Mouse (Mus musculus) 3134 (cell line): Measurements from ENCODE around the gene Svop.

Experiments used
- DNase-seq: peaks from one replicate; pipeline ENCODE4 v3.0.0-alpha.2; 2011; ENCODE audit warnings: low spot score; ENCODE audit not compliant: insufficient read length; ENCODE audit errors: extremely low read depth

The Svop gene

DNA sequence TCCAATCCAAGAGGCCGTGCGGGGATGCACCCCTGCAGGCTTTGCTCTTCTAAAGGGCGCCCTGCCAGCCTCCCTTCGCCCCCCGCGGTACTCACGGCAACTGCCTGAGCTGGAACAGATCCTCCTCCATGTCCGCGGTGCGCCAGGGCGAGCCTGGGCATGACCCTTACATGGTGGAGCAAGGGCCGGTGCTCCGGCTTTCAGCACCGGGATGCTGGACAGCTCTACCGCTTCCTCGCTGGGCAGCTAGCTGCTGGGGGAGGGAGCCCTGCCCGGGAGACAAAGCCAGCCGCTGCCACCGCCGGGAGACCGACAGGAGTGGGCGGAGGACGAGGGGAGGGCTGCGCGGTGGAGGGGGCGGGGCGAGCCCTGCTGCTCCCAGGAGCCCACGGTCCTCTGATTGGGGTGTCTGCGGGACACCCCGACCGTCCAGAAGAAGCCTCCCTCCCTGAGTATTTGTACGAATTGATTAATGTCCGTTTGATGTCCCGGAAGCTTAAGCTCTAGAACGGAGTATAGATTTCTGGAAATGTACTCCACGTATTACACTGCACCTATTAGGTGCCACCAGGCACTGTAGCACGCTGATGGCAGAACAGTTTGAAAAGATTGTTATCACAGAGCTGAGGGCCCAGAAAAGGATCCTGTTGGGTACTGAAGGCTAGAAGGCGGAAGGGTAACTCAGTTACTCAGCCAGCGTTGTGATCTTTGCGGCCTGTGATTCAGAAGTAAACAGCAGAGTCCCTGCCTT lies at the start of gene Svop:
Gene Svop (minus strand): TSS at position 514 of the 751 bp plus-strand sequence.
- peak; percentile 21 for DNase-seq

DNA sequence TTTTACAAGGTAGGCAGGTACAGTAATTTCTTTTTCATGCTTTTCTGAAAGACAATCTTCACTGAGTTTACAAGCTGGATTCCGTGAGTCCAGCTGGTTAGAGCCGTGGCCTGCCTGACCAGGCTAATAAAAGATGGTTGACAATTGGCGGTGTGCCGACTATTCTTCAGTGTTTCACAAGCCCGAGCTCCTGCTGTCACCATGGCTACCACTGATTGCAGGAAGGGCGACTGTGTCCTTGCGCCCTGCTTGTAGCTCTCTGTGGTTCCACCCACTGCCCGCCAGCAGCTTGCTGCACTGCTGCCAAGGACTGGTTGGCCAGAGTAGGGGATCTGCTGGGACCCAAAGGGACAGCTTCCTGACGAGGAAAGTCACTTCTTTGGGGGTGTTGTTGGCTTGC lies 47.8 kb upstream of the Svop start:
- no peak for DNase-seq

GRCm38 (mm10) chr5:114138277-114139164 lies 47.2 kb upstream of the Svop start:
- no peak for DNase-seq

DNA sequence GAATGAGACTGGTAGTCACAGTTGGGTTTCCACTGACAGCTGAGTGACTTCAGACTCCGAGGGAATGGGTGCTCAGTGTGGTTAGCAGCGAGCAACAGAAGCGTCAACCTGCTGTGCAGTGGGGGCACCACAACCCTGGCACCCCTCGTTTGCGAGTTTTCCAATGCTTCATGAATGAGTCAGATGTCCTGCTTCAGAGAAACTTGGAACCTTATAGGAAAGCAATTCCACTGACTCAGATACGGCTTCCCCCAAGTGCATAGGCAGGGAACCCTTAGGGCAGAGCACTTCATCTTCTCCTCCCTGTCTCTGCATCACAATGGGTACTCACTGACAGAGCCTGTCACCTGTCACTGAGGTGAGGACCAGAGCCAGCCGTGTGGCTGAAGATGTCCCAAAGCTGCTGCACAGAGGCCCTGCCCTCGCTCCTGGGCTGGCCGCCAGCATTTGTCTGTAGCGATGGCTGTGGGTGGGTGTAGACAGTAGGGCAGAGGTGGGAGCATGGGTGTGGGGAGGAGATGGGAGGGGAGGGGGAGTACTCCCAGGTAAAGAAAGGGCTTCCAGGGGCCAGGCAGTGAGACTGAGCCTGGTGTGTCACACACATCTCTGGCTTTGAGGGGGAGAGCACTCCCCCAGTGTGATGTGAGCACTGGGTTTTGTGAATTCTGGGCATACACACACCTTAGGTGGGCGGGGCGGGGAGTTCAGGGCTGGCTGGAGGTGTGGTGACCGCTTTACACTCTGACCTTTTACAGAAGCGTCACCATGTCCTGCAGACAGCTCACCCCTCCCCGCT lies 46.3 kb upstream of the Svop start:
- DNase-seq: no peak

- DNase-seq: no peak
Observed at GRCm38 (mm10) chr5:114135516-114135915, 44.1 kb upstream of the Svop start.

DNA sequence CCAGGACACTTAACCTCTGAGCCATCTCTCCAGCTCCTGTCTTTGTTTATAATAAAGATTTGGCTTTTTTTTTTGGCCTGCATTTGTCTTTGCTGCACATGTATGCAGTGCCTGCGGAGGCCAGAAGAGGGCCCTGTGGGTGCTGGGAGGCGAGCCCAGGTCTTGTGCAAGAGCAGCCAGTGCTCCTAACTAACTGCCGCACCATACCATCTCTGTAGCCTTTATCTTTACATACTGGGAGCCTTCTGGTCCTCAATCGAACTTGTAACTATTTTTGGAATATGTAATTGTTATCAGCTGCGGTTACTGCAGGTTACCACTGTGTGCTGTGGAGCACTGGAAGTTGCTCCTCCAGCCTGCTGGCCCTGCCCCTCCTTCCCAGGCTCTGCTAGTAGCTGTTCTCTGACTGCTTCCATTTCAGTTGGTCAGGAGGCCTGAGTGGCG lies 42.7 kb upstream of the Svop start:
- no peak for DNase-seq

GRCm38 (mm10) chr5:114132841-114133240 lies 41.5 kb upstream of the Svop start:
- DNase-seq: no peak

- DNase-seq: no peak
Observed at GRCm38 (mm10) chr5:114131521-114131840, 40.1 kb upstream of the Svop start.

DNA sequence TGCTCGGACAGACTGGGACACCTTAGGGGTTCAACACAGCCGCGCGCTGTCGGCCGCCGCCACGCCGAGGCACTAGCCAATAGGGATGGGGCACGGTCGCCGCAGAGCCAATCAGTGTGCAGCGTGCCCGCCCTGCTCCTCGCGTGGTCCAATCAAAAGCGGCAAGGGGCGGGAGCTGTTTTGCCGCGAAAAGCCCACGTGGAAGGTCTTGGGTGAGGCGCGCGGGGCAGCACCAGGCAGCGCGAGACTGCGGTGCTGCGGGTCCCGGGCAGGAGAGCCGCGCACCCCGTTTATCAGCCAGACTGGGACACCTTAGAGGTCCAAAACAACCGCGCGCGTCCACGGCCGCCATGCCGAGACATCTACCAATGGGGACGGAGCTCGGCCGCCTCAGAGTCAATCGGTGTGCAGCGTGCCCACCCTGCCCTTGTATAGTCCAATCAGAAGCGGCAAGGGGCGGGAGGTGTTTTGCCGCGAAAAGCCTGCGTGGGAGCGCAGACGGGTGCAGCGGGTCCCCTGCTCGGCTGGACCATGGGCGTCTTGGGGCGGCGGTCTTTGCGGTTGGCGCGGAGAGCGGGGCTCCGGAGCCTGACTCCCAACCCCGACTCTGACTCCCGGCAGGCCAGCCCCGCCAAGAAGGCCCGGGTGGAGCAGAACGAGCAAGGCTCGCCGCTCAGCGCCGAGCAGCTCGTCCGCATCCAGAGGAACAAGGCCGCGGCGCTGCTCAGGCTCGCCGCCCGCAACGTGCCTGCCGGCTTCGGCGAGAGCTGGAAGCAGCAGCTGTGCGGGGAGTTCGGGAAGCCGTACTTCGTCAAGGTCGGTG lies 39.5 kb upstream of the Svop start:
- peak; percentile 89 for DNase-seq

GRCm38 (mm10) chr5:114130211-114130605 lies 38.8 kb upstream of the Svop start, which contains the start of gene Ung:
Gene Ung, plus strand, starts transcription at chr5:114130386.
- no peak for DNase-seq

DNA sequence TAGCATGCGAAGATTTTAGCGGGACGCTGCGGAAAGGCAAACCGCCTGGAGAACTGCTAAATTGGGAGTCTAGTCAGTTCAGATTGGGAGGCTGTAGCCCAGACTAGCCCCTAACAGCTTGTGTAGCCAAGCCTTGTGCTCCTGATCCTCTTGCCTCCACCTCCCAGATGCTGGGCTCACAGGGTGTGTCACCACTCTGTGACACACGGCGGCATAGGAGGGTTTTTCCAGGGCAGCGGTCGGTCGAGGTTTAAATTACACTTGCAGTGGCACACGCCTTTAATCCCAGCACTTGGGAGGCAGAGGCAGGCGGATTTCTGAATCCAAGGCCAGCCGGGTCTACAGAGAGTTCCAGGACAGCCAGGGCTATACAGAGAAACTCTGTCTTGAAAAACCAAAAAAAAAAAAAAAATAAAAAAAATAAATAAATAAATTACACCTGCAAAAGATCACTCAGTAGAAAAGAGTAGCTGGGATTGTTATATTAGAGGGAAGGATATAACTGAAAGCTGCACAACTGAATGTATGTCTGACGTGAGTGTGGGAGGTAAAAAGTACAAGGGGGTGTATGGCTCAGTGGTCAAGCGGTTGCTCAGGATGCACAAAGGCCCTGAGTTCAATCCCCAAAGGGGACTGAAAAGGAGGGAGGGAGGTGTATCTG lies 38.3 kb upstream of the Svop start:
- no peak for DNase-seq

DNA sequence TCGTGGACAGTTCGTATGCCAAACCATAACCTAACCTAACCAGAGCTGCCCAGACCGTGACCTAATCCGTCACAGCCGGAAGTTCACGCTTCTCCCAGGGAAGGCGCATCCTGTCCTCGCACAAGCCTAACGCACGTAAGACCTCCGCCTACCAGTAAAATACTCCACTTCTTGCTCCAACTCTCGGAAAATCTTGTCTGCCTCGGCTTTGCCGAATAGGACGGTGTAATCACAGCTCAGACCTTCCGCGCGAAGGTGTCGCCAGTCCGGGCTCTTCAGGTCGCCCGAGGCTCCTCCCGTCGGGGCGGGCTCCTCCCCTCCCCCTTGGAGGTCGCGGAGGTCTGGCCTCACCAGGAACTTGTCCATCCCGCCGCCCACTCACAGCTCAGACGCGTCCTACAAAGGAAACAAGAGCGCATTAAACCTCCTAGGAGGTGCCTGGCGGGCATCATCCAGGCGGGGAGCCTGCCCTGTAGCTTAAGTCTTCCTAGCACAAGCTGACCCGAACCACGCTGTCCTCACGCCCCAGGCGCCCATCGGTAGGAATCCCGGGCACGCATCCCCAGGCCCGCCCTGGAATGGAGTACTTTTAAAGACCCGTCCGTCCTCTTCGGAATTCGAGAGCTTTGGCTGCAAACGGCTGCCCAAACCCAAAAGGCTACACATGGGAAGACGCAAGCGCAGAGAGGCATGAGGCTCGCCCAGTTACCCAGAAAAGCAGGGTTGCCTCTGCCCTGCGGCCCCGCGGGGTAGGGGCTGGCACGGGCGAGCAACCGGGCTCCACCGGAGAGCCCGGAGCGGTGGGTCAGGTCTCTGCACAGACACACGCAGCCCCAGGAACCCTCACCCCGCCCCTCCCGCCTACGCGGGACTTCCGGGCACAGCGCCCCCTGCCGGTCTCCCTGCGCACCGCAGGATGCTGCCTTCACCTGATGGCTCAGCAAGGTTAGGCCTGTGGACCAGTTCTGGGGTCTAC lies 36.3 kb upstream of the Svop start, which contains the start of gene Alkbh2:
Gene Alkbh2 (minus strand): TSS at position 845 of the 976 bp plus-strand sequence.
- DNase-seq: peak; percentile 79

DNA sequence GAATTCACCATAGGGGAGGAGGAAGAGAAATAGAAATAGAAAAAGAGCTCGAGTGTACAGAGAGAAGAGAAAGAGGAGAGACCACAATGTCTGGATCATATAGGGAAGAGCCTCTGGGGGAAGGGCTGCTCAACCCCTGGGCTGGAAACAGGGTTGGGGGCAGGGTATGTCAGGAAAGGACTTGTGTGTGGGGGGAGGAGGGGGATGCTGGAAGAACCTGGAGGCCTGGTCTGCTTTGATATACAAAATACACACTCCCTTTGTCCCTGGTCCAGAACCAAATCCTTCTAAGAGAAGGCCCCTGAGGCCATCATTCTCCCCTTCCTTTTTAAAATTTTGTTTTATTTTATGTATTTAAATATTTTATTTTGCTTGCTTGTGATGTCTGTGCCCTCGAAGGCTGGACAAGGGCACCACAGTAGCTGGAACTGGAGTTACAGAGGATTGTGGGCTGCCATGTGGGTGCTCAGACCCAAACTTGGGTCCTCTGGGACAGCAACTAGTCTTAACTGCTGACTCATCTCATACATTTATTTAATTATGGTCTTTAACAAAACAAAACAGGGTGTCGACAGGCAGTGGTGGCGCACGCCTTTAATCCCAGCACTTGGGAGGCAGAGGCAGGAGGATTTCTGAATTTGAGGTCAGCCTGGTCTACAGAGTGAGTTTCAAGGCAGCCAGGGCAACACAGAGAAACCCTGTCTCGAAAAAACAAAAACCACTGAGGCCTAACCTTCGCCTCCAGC lies 35.3 kb upstream of the Svop start:
- DNase-seq: no peak

GRCm38 (mm10) chr5:114126008-114126407 lies 34.6 kb upstream of the Svop start:
- no peak for DNase-seq

DNA sequence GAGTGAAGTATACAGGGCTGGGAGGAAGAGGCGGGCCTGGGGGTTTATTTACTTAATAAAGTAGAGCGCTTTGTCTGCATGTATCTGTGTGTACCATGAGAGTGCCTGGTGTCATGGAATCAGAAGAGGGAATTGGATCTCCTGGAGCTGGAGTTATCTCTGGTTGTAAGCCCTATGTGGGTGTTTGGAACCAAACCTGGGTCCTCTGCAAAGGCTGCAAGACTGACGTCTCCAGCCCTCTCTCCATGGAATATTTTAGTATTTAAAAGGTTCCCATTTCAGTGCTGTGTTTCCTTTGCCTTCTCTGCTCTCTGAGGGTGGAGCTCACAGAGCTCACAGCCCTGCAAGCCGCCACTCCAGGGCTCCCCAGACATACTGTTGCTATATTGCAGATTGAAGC lies 28.4 kb upstream of the Svop start:
- DNase-seq: no peak

DNA sequence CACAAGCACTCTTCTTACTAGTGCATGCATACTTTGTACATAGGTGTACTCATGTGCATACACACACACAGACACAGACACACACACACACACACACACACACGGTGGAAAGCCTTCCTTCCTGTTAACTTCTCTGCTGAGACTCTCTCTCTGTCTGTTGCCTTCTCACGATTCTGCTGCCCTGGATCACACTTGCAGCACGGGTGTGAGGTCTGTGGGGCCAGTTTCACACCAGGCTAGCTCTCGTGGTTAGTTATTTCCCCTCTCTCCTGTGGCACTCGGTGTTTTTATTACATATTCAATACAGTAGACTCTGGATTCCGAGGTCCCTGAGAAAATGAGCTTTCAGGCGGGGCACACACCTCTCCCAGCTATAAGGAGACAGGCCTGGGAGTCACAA lies 25.2 kb upstream of the Svop start:
- no peak for DNase-seq

GRCm38 (mm10) chr5:114115030-114115429 lies 23.7 kb upstream of the Svop start:
- DNase-seq: no peak

DNA sequence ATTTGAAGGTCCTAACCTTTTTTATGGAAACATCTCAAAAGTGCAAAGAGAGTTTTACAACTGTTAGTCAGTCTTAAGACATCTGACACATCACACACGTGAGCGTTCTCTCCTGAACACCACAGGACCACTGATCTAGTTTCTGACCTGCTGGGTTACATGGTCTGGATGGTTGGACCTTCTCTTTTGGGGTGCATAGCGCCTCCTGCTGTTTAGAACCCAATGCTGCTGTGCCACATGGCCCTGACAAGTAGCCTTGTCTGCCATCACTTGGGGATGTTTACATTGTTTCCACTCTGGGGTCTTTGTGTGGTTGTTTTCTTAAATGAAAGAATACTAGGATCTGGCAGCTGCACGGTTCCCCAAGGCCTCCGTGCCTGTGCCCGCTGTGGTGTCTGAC lies 22.0 kb upstream of the Svop start:
- DNase-seq: no peak
